Mouse (Mus musculus) monocyte, adult 59 days (primary cell): ENCODE measurements around the gene Olfr921. TPM values are rescaled to one million over a fixed set of nuclear protein-coding genes. Genes with fewer than 3 reads are reported as not detected.

Experiments used
- total RNA-seq, 2 experiments: library from RNA; stranded (reverse); gene quantifications; one replicate each; pipeline ENCODE4 v1.2.4; 2023

Gene Olfr921
- total RNA-seq, result not detected

DNA sequence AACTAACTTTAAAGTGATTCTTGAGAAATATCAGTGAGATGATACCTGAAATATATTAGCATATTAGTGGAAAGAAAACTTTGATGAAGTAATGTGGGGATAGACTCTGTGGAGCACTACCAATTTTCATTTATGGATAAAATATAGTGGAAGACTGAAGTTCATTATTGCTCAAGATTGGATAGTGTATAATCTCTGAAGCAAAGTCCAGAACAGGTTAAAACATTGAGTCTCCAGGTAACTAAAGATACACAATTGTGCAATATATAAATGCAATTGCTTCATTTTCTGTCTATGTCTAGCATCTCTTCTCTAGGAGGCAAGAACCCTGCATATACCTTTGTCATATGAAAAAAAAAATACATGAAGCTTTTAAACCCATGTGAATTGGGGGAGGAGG lies at the start of gene Olfr921:
Olfr921 (plus strand) TSS at position 301 of the 400 bp plus-strand sequence.

DNA sequence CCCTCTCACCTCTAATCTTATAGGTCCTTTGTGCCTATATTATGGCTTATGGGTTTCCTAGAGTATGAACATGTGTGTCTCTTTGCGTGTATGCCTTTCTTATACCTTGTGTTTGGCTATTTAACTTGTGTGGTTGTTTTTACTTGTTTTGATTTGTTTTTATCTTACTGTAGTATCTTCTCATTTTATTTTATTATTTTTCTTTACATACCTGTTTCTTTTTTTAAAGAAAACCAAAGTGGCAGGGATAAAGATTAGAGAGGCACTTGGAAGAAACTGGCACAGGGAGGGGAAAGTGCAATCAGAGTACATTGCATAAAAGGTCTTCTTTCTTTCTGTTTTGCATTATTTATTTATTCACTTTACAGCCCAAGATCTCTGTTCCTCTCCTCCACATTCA lies 20.9 kb upstream of the Olfr921 start, which contains the start of gene Olfr920:
Olfr920 (plus strand) TSS at position 301 of the 400 bp plus-strand sequence.

DNA sequence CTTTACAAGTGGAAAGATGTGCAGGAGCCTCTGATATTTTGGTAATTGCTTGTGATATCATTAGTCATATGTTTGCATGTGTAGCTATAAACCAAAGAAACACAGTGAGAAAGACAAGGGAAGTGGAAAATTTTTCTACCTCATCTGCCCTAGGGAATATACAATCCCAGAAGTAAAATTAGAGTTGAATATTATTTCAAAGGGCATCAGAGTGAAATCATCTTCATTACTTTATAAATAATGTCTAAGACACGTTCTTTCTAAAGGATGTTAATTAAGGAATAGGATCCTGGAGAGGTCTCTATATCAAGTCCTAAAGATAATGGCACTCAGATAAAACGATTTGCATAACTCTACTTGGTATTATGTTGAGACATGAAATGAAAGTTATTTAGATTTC lies 41.4 kb downstream of the Olfr921 start, which contains the start of gene Olfr922:
Olfr922 (plus strand) TSS at position 301 of the 400 bp plus-strand sequence.

DNA sequence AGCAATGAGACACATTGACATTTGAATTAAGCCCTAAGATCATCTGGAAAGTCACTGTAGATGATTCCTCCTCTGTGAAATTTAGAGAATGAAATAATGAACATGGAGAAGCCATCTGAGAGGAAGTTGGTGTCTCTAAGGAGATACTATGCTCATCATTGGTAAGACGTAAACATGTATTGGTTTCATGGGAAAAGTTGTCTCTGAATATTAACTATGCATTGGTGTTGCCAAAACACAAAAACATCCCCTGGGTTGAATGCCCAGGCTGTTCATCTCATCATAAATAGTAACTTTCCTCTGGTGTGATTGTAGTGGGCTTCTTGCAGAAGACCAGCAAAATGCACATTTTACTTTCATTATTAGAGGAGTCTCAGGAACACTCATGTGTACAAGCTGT lies 53.4 kb downstream of the Olfr921 start, which contains the start of gene Olfr923:
Olfr923 (plus strand) TSS at position 301 of the 400 bp plus-strand sequence.

Other genes with a start within 250 kb of the Olfr921 start
- gene Olfr910, start 235.2 kb upstream of the Olfr921 start, total RNA-seq, result not detected
- not detected for gene Olfr912, start 192.9 kb upstream of the Olfr921 start, total RNA-seq
- not detected for gene Olfr913, start 180.3 kb upstream of the Olfr921 start, total RNA-seq
- not detected for gene Olfr914, start 168.0 kb upstream of the Olfr921 start, total RNA-seq
- not detected for gene Olfr916, start 113.2 kb upstream of the Olfr921 start, total RNA-seq
- not detected for gene Olfr917, start 107.2 kb upstream of the Olfr921 start, total RNA-seq
- not detected for gene Olfr918, start 98.5 kb upstream of the Olfr921 start, total RNA-seq
- gene Olfr919, start 69.4 kb upstream of the Olfr921 start, total RNA-seq, result not detected
- gene Vwa5a, start 54.8 kb upstream of the Olfr921 start, total RNA-seq, result 10 to 100 TPM; 72.6 to 77.7 TPM
- gene Olfr920, start 20.8 kb upstream of the Olfr921 start, total RNA-seq, result under 1 TPM; 0.67 to 0.84 TPM
- not detected for gene Olfr922, start 41.5 kb downstream of the Olfr921 start, total RNA-seq
- not detected for gene Olfr923, start 53.5 kb downstream of the Olfr921 start, total RNA-seq
- gene Olfr924, start 71.4 kb downstream of the Olfr921 start, total RNA-seq, result not detected
- gene Olfr26, start 82.0 kb downstream of the Olfr921 start, total RNA-seq, result not detected
- gene Olfr926, start 104.1 kb downstream of the Olfr921 start, total RNA-seq, result not detected
- gene Olfr930, start 156.7 kb downstream of the Olfr921 start, total RNA-seq, result not detected
- gene Olfr933, start 199.2 kb downstream of the Olfr921 start, total RNA-seq, result not detected
- not detected for gene Olfr934, start 215.2 kb downstream of the Olfr921 start, total RNA-seq
- gene Olfr935, start 226.6 kb downstream of the Olfr921 start, total RNA-seq, result not detected